Comparison of ENCODE assay signal across 8 mouse cellular contexts in genomic region chr15:90679760-90680579, GRCm38 (mm10). TPM values are rescaled to one million over a fixed set of nuclear protein-coding genes. Genes with fewer than 3 reads are reported as not detected.
DNase-seq lines count a peak whose midpoint lies in the region; ATAC-seq and TF ChIP-seq lines count a peak whose summit lies in the region.

No protein-coding gene starts in this region.

- no peaks in the 10 kb centered on the region for H3K4me1 ChIP-seq in intestine, embryonic 16.5 days (ENCODE audit: control insufficient read depth, insufficient read depth, low read length)
- peaks cover 17% of the 10 kb centered on the region for H3K4me1 ChIP-seq in limb, embryonic 10.5 days
- peaks cover 23% of the 10 kb centered on the region for H3K4me1 ChIP-seq in midbrain, embryonic 10.5 days
- H3K4me1 ChIP-seq in small intestine, adult 2 months (ENCODE audit: control insufficient read depth, insufficient read depth, insufficient read length, low read length) = no peaks in the 10 kb centered on the region

- 4% methylated on average over 36 of the region's 36 CpGs for WGBS in intestine, embryonic 16.5 days
- WGBS in limb, embryonic 10.5 days = 3% methylated on average over 36 of the region's 36 CpGs
- 3% methylated on average over 36 of the region's 36 CpGs for WGBS in midbrain, embryonic 10.5 days
- WGBS in small intestine, adult 2 months = 2% methylated on average over 36 of the region's 36 CpGs

- H3K27me3 ChIP-seq in intestine, embryonic 16.5 days (replicated peaks; ENCODE audit: control insufficient read depth, insufficient read depth, low read length) = 0 out of 2 replicates have a peak, but pooled peaks cover 2% of the 10 kb centered on the region
- peaks cover 25% of the 10 kb centered on the region for H3K27me3 ChIP-seq in limb, embryonic 10.5 days (ENCODE audit: low read depth, poor library complexity, severe bottlenecking)
- H3K27me3 ChIP-seq in midbrain, embryonic 10.5 days (ENCODE audit: low read depth, poor library complexity, severe bottlenecking) = peaks cover 35% of the 10 kb centered on the region
- no peaks in the 10 kb centered on the region for H3K27me3 ChIP-seq in small intestine, adult 2 months (ENCODE audit: control insufficient read depth, insufficient read depth, low read length)

- no peak for TF ChIP-seq POLR2A in small intestine, adult 2 months (IDR thresholded peaks at IDR 0.05; ENCODE audit: low read depth, low read length)

- H3K27ac ChIP-seq in intestine, embryonic 16.5 days (ENCODE audit: low read length) = peak overlapping the region; percentile 59; the same call in 1 of the 2 replicates
- peak overlapping the region; percentile 12 for H3K27ac ChIP-seq in limb, embryonic 10.5 days
- peak overlapping the region; percentile 75 for H3K27ac ChIP-seq in midbrain, embryonic 10.5 days (replicated peaks)
- no peak overlapping the region for H3K27ac ChIP-seq in small intestine, adult 2 months (ENCODE audit: insufficient read depth, low read depth, low read length)

- H3K9me3 ChIP-seq in intestine, embryonic 16.5 days (ENCODE audit: control insufficient read depth, low read length) = no peaks in the 10 kb centered on the region
- no peaks in the 10 kb centered on the region for H3K9me3 ChIP-seq in limb, embryonic 10.5 days (replicated peaks)
- no peaks in the 10 kb centered on the region for H3K9me3 ChIP-seq in midbrain, embryonic 10.5 days (replicated peaks)

- H3K4me3 ChIP-seq in intestine, embryonic 16.5 days (ENCODE audit: low read length) = peak overlapping the region; percentile 70
- H3K4me3 ChIP-seq in limb, embryonic 10.5 days = peak overlapping the region; percentile 66
- peak overlapping the region; percentile 70 for H3K4me3 ChIP-seq in midbrain, embryonic 10.5 days
- peak overlapping the region; percentile 64 for H3K4me3 ChIP-seq in small intestine, adult 2 months (ENCODE audit: low read depth, low read length)

- peak overlapping the region; percentile 75 for H3K9ac ChIP-seq in intestine, embryonic 16.5 days (ENCODE audit: low read depth, low read length)

- peak overlapping the region; percentile 92 for H3K4me2 ChIP-seq in intestine, embryonic 16.5 days (ENCODE audit: low read depth, low read length)

- ATAC-seq in granulocyte monocyte progenitor cell, adult 5-6 weeks (replicated peaks; ENCODE audit: poor library complexity, severe bottlenecking) = peak; percentile 86
- ATAC-seq in intestine, embryonic 16.5 days = peak; percentile 86

- peak; percentile 85 for TF ChIP-seq CTCF in small intestine, adult 2 months (IDR thresholded peaks at IDR 0.05; ENCODE audit: extremely low read depth, insufficient read length, insufficient replicate concordance, low read depth, low read length)

- peak; percentile 67 to 79 for DNase-seq in adrenal gland, postnatal 36 days
- peak; percentile 80 for DNase-seq in embryo, embryonic 9.5 days (ENCODE audit: extremely low spot score)
- peak; percentile 88 for DNase-seq in limb, embryonic 10.5 days (ENCODE audit: low spot score)
- DNase-seq in midbrain, embryonic 10.5 days (ENCODE audit: low spot score) = peak; percentile 75
- DNase-seq in MN1 (ENCODE audit: low spot score) = no peak

- no peaks in the 10 kb centered on the region for H3K36me3 ChIP-seq in intestine, embryonic 16.5 days (ENCODE audit: control insufficient read depth, insufficient read depth, low read length)
- no peaks in the 10 kb centered on the region for H3K36me3 ChIP-seq in limb, embryonic 10.5 days
- no peaks in the 10 kb centered on the region for H3K36me3 ChIP-seq in midbrain, embryonic 10.5 days
- no peaks in the 10 kb centered on the region for H3K36me3 ChIP-seq in small intestine, adult 2 months (ENCODE audit: control insufficient read depth, insufficient read depth, low read length)

RNA-seq across cellular contexts. Expression of gene Cpne8, which starts 0.7 kb away (rescaled TPM):
- total RNA-seq in adrenal gland, postnatal 36 days (2021) = 1 to 10 TPM; 6.6 to 7.6 TPM
- total RNA-seq in granulocyte monocyte progenitor cell, adult 5-6 weeks (2014; fragmentation: Nextera tagmentation) = not detected in 2 replicates
- total RNA-seq in granulocyte monocyte progenitor cell, adult 5-6 weeks (2017) = 0.13 TPM in 1 of 2 replicates, not detected in the other
- 51.3 and 60.2 TPM in 2 replicates for polyA plus RNA-seq in intestine, embryonic 16.5 days (2015; fragmentation: Nextera tagmentation; extraction: Ambion mirVana)
- 2.9 TPM in 2 replicates for polyA plus RNA-seq in limb, embryonic 10.5 days (2016; fragmentation: Nextera tagmentation; extraction: Ambion mirVana)
- polyA plus RNA-seq in midbrain, embryonic 10.5 days (2016; fragmentation: Nextera tagmentation; extraction: Ambion mirVana) = 5.1 and 5.2 TPM in 2 replicates
- 1.4 and 3.8 TPM in 2 replicates for polyA plus RNA-seq in small intestine, adult 2 months (2012; rRNA removed)
